Comparison of ENCODE assay signal across 8 mouse cellular contexts in genomic region chr8:106932376-106933065, GRCm38 (mm10). TPM values are rescaled to one million over a fixed set of nuclear protein-coding genes. Genes with fewer than 3 reads are reported as not detected.
DNase-seq lines count a peak whose midpoint lies in the region; ATAC-seq and TF ChIP-seq lines count a peak whose summit lies in the region.

No protein-coding gene starts in this region.

- peak overlapping the region; percentile 31 for H3K4me3 ChIP-seq in heart, postnatal 0 days (ENCODE audit: low read depth, low read length)
- peak overlapping the region; percentile 4; the same call in 1 of the 2 replicates for H3K4me3 ChIP-seq in midbrain, embryonic 15.5 days

- no peak for TF ChIP-seq CTCF in heart, postnatal 0 days (IDR thresholded peaks at IDR 0.05; ENCODE audit: low read depth)

- 11% methylated on average over 22 of the region's 22 CpGs for WGBS in heart, postnatal 0 days
- 10% methylated on average over 22 of the region's 22 CpGs for WGBS in midbrain, embryonic 15.5 days

- no peaks in the 10 kb centered on the region for H3K36me3 ChIP-seq in heart, postnatal 0 days (replicated peaks; ENCODE audit: control insufficient read depth, insufficient read depth, low read length)
- no peaks in the 10 kb centered on the region for H3K36me3 ChIP-seq in midbrain, embryonic 15.5 days (replicated peaks)

- H3K27ac ChIP-seq in heart, postnatal 0 days (ENCODE audit: low read depth) = peak overlapping the region; percentile 5; the same call in 1 of the 2 replicates
- no peak overlapping the region for H3K27ac ChIP-seq in midbrain, embryonic 15.5 days

- H3K4me1 ChIP-seq in heart, postnatal 0 days (ENCODE audit: control insufficient read depth, insufficient read depth) = peaks cover 13% of the 10 kb centered on the region
- peaks cover 22% of the 10 kb centered on the region for H3K4me1 ChIP-seq in midbrain, embryonic 15.5 days

- no peaks in the 10 kb centered on the region for H3K27me3 ChIP-seq in heart, postnatal 0 days (ENCODE audit: control insufficient read depth, insufficient read depth, low read length)
- peaks cover 11% of the 10 kb centered on the region; the same call in 1 of the 2 replicates for H3K27me3 ChIP-seq in midbrain, embryonic 15.5 days (replicated peaks)

- H3K9me3 ChIP-seq in heart, postnatal 0 days (replicated peaks; ENCODE audit: control insufficient read depth, low read length) = no peaks in the 10 kb centered on the region
- no peaks in the 10 kb centered on the region for H3K9me3 ChIP-seq in midbrain, embryonic 15.5 days

- no peak for ATAC-seq in heart, postnatal 0 days (ENCODE audit: insufficient read depth, low read depth)
- no peak for ATAC-seq in midbrain, embryonic 15.5 days (replicated peaks)

- DNase-seq in right cerebral cortex, postnatal 14 days = peak; percentile 16
- no peak for DNase-seq in right cerebral cortex, postnatal 25 days
- DNase-seq in embryo, embryonic 9.5 days (ENCODE audit: extremely low spot score) = peak; percentile 44
- peak; percentile 30 for DNase-seq in heart, postnatal 0 days (ENCODE audit: low spot score)
- peak; percentile 44 to 67 for DNase-seq in kidney, postnatal 36 days
- DNase-seq in layer of hippocampus, postnatal 14 days (ENCODE audit: low spot score in 2 of 2) = no peak
- no peak for DNase-seq in left cerebral cortex, adult 18-20 months (ENCODE audit: low spot score in 2 of 2)

- TF ChIP-seq EP300 in heart, postnatal 0 days (IDR thresholded peaks at IDR 0.05; ENCODE audit: low read depth) = no peak

- H3K4me2 ChIP-seq in heart, postnatal 0 days (ENCODE audit: low read depth, low read length) = peak overlapping the region; percentile 58
- peak overlapping the region; percentile 45 for H3K4me2 ChIP-seq in midbrain, embryonic 15.5 days

- peak overlapping the region; percentile 42 for H3K9ac ChIP-seq in heart, postnatal 0 days (replicated peaks; ENCODE audit: low read depth, low read length)
- H3K9ac ChIP-seq in midbrain, embryonic 15.5 days = peak overlapping the region; percentile 0; the same call in 1 of the 2 replicates

RNA-seq across cellular contexts. Expression of gene Sntb2, which starts 3.0 kb away (rescaled TPM):
- total RNA-seq in heart, postnatal 0 days (2014; rRNA removed; ENCODE audit: low replicate concordance) = 19.2 and 21.2 TPM in 2 replicates
- polyA plus RNA-seq in heart, postnatal 0 days (2015; fragmentation: Nextera tagmentation; extraction: Ambion mirVana) = 8.5 and 9.5 TPM in 2 replicates
- 5.2 and 5.8 TPM in 2 replicates for polyA plus RNA-seq in midbrain, embryonic 15.5 days (2015; fragmentation: Nextera tagmentation; extraction: Ambion mirVana)
- total RNA-seq in layer of hippocampus, postnatal 14 days (2021) = 10 to 100 TPM; 11.9 to 13.0 TPM
- total RNA-seq in left cerebral cortex, adult 18-20 months (2021) = 10 to 100 TPM; 20.8 to 21.3 TPM

RNA-seq across cellular contexts. Expression of gene Utp4, which starts 39.1 kb away (rescaled TPM):
- total RNA-seq in heart, postnatal 0 days (2014; rRNA removed; ENCODE audit: low replicate concordance) = 18.9 and 30.6 TPM in 2 replicates
- polyA plus RNA-seq in heart, postnatal 0 days (2015; fragmentation: Nextera tagmentation; extraction: Ambion mirVana) = 26.0 and 29.1 TPM in 2 replicates
- polyA plus RNA-seq in midbrain, embryonic 15.5 days (2015; fragmentation: Nextera tagmentation; extraction: Ambion mirVana) = 42.6 and 44.6 TPM in 2 replicates
- total RNA-seq in layer of hippocampus, postnatal 14 days (2021) = 10 to 100 TPM; 36.2 to 38.0 TPM
- total RNA-seq in left cerebral cortex, adult 18-20 months (2021) = 10 to 100 TPM; 36.9 to 40.8 TPM

Comparison
In these comparisons a context has a peak if more than half of its experiments do, and no peak if none do; other contexts are left out.
1. DNase-seq: peak in right cerebral cortex, postnatal 14 days (single experiment), embryo, embryonic 9.5 days (single experiment), heart, postnatal 0 days (single experiment) and kidney, postnatal 36 days (2 of 2); none in right cerebral cortex, postnatal 25 days (single experiment), layer of hippocampus, postnatal 14 days (0 of 2) and left cerebral cortex, adult 18-20 months (0 of 2).